In genomic region chr1:132195681-132196080, GRCm38 (mm10) we compare ENCODE assay signal across 16 mouse cellular contexts. TPM values are rescaled to one million over a fixed set of nuclear protein-coding genes. Genes with fewer than 3 reads are reported as not detected.
DNase-seq lines count a peak whose midpoint lies in the region; ATAC-seq and TF ChIP-seq lines count a peak whose summit lies in the region.
"Had no signal": no experiment of that assay in that cellular context is flagged by ENCODE, and none has a peak within 500 bp of the region (broad histone marks: within the 10 kb centered on the region; RNA-seq: fewer than 3 reads in every experiment).

No protein-coding gene starts in this region.

- H3K4me2 ChIP-seq in forebrain, postnatal 0 days (ENCODE audit: low read depth), result no peak overlapping the region
- H3K4me2 ChIP-seq in hindbrain, embryonic 12.5 days (replicated peaks), result peak overlapping the region; percentile 69
- H3K4me2 ChIP-seq in midbrain, embryonic 15.5 days, result peak overlapping the region; percentile 81
- H3K4me2 ChIP-seq: heart, embryonic 12.5 days; liver, embryonic 12.5 days had no signal

- no peaks in the 10 kb centered on the region for H3K9me3 ChIP-seq in forebrain, embryonic 10.5 days
- H3K9me3 ChIP-seq in forebrain, postnatal 0 days (ENCODE audit: low read length), result no peaks in the 10 kb centered on the region
- H3K9me3 ChIP-seq in ES-E14 (ENCODE audit: control insufficient read depth, insufficient read depth, low read depth, low read length), result no peaks in the 10 kb centered on the region
- H3K9me3 ChIP-seq in hindbrain, embryonic 12.5 days (replicated peaks), result no peaks in the 10 kb centered on the region
- no peaks in the 10 kb centered on the region for H3K9me3 ChIP-seq in midbrain, embryonic 15.5 days
- H3K9me3 ChIP-seq: heart, embryonic 12.5 days; liver, embryonic 12.5 days had no signal

- no peak for TF ChIP-seq CTCF in forebrain, postnatal 0 days (IDR thresholded peaks at IDR 0.05; ENCODE audit: low read depth)

- in situ Hi-C loops in ES-E14 (cut with MboI; ENCODE audit: low sequenced_read_pairs in 2 of 2, unreplicated experiment in 2 of 2), result no loop called here

- H3K27ac ChIP-seq in forebrain, embryonic 10.5 days, result peak overlapping the region; percentile 100
- no peak overlapping the region for H3K27ac ChIP-seq in forebrain, postnatal 0 days (ENCODE audit: low read depth, low read length)
- H3K27ac ChIP-seq in ES-E14 (ENCODE audit: insufficient read depth, low read depth, low read length, poor library complexity, severe bottlenecking), result peak overlapping the region; percentile 49; the same call in 1 of the 2 replicates
- H3K27ac ChIP-seq in hindbrain, embryonic 12.5 days, result peak overlapping the region; percentile 44; the same call in 1 of the 2 replicates
- peak overlapping the region; percentile 53 for H3K27ac ChIP-seq in midbrain, embryonic 15.5 days
- H3K27ac ChIP-seq: liver, embryonic 12.5 days had no signal

- H3K4me3 ChIP-seq in forebrain, embryonic 10.5 days, result peak overlapping the region; percentile 93; the same call in 1 of the 2 replicates
- no peak overlapping the region for H3K4me3 ChIP-seq in forebrain, postnatal 0 days (ENCODE audit: low read depth, low read length)
- H3K4me3 ChIP-seq in ES-E14 (ENCODE audit: insufficient read depth in 1 of 2, low read depth in 1 of 2, low read length in 2 of 2, poor library complexity in 1 of 2, severe bottlenecking in 1 of 2), result no peak overlapping the region
- no peak overlapping the region for H3K4me3 ChIP-seq in hindbrain, embryonic 12.5 days
- H3K4me3 ChIP-seq in midbrain, embryonic 15.5 days, result 0 out of 2 replicates have a peak overlapping the region, but pooled peaks have one; percentile 2
- H3K4me3 ChIP-seq: heart, embryonic 12.5 days; liver, embryonic 12.5 days had no signal

- peaks cover 100% of the 10 kb centered on the region for H3K4me1 ChIP-seq in forebrain, embryonic 10.5 days
- peaks cover 54% of the 10 kb centered on the region for H3K4me1 ChIP-seq in forebrain, postnatal 0 days (ENCODE audit: insufficient read depth)
- H3K4me1 ChIP-seq in ES-E14 (ENCODE audit: control insufficient read depth in 2 of 2, insufficient read depth in 2 of 2, low read length in 2 of 2, poor library complexity in 1 of 2), result peaks cover 18 to 50% of the 10 kb centered on the region in 2 experiments
- H3K4me1 ChIP-seq in hindbrain, embryonic 12.5 days, result peaks cover 89% of the 10 kb centered on the region
- H3K4me1 ChIP-seq in midbrain, embryonic 15.5 days, result peaks cover 87% of the 10 kb centered on the region

- no peak overlapping the region for H3K9ac ChIP-seq in forebrain, postnatal 0 days
- peak overlapping the region; percentile 6; the same call in 1 of the 2 replicates for H3K9ac ChIP-seq in ES-E14 (ENCODE audit: insufficient read depth, low read depth, low read length, poor library complexity, severe bottlenecking)
- peak overlapping the region; percentile 52 for H3K9ac ChIP-seq in hindbrain, embryonic 12.5 days
- peak overlapping the region; percentile 34 for H3K9ac ChIP-seq in midbrain, embryonic 15.5 days
- H3K9ac ChIP-seq: heart, embryonic 12.5 days; liver, embryonic 12.5 days had no signal

- peaks cover 14% of the 10 kb centered on the region for H3K36me3 ChIP-seq in forebrain, embryonic 10.5 days (replicated peaks)
- H3K36me3 ChIP-seq in forebrain, postnatal 0 days (ENCODE audit: insufficient read depth), result no peaks in the 10 kb centered on the region
- H3K36me3 ChIP-seq in ES-E14 (ENCODE audit: control insufficient read depth, insufficient read depth, low read length, poor library complexity, severe bottlenecking), result no peaks in the 10 kb centered on the region
- H3K36me3 ChIP-seq in hindbrain, embryonic 12.5 days, result no peaks in the 10 kb centered on the region
- no peaks in the 10 kb centered on the region for H3K36me3 ChIP-seq in midbrain, embryonic 15.5 days (replicated peaks)
- H3K36me3 ChIP-seq: heart, embryonic 12.5 days; liver, embryonic 12.5 days had no signal

- no peak for ATAC-seq in forebrain, postnatal 0 days
- no peak for ATAC-seq in hindbrain, embryonic 12.5 days (ENCODE audit: low FRiP score)
- no peak for ATAC-seq in midbrain, embryonic 15.5 days (replicated peaks)
- ATAC-seq: liver, embryonic 12.5 days had no signal

- peaks cover 95% of the 10 kb centered on the region for H3K27me3 ChIP-seq in forebrain, embryonic 10.5 days (ENCODE audit: poor library complexity, severe bottlenecking)
- no peaks in the 10 kb centered on the region for H3K27me3 ChIP-seq in forebrain, postnatal 0 days (ENCODE audit: insufficient read depth, low read length)
- H3K27me3 ChIP-seq in hindbrain, embryonic 12.5 days, result peaks cover 10% of the 10 kb centered on the region; the same call in 1 of the 2 replicates
- no peaks in the 10 kb centered on the region for H3K27me3 ChIP-seq in midbrain, embryonic 15.5 days (replicated peaks)

- whole genome bisulfite sequencing in forebrain, embryonic 10.5 days, result 22% methylated on average over 5 of the region's 5 CpGs
- WGBS in forebrain, postnatal 0 days, result 47% methylated on average over 5 of the region's 5 CpGs
- WGBS in hindbrain, embryonic 12.5 days, result 43% methylated on average over 5 of the region's 5 CpGs
- 33% methylated on average over 5 of the region's 5 CpGs for WGBS in midbrain, embryonic 15.5 days

- no peak for DNase-seq in forebrain, embryonic 10.5 days (ENCODE audit: extremely low spot score, low spot score)
- DNase-seq in forebrain, postnatal 0 days, result no peak
- DNase-seq in ES-E14 (ENCODE audit: low read depth, low spot score), result no peak
- DNase-seq in thymus, postnatal 25 days, result no peak
- DNase-seq in kidney, postnatal 10 days, result no peak
- no peak for DNase-seq in left cerebral cortex, adult 9 months (ENCODE audit: low spot score in 2 of 2)
- DNase-seq: adrenal gland, adult 2 months; cerebellum, postnatal 36 days; kidney, postnatal 14 days; retina, postnatal 1 day had no signal

TF ChIP-seq in ES-E14, 5 proteins besides CTCF, POLR2A, EP300 and RAD21:
- TF ChIP-seq MAFK (IDR thresholded peaks at IDR 0.05; ENCODE audit: insufficient read depth, low read depth, low read length) (no peak), ZC3H11A (IDR thresholded peaks at IDR 0.05; ENCODE audit: borderline replicate concordance, low read depth, low read length) (no peak), HCFC1 (IDR thresholded peaks at IDR 0.05; ENCODE audit: borderline replicate concordance, insufficient read depth, low read length) (no peak)

RNA-seq across cellular contexts. Expression of gene AC124108.1, which starts 4.4 kb away (rescaled TPM):
- 1.8 and 3.3 TPM in 2 replicates for polyA plus RNA-seq in forebrain, embryonic 10.5 days (2016; fragmentation: Nextera tagmentation; extraction: Ambion mirVana)
- 3.4 and 5.0 TPM in 2 replicates for total RNA-seq in forebrain, postnatal 0 days (2014; rRNA removed)
- polyA plus RNA-seq in forebrain, postnatal 0 days (2015; fragmentation: Nextera tagmentation; extraction: Ambion mirVana), result 0.31 and 0.48 TPM in 2 replicates
- 5.0 and 6.5 TPM in 2 replicates for total RNA-seq in ES-E14 (2012; rRNA removed)
- polyA plus RNA-seq in hindbrain, embryonic 12.5 days (2016; fragmentation: Nextera tagmentation; extraction: Ambion mirVana), result 3.6 and 4.1 TPM in 2 replicates
- 3.7 and 3.8 TPM in 2 replicates for polyA plus RNA-seq in midbrain, embryonic 15.5 days (2015; fragmentation: Nextera tagmentation; extraction: Ambion mirVana)
- total RNA-seq: gastrocnemius, adult 8-10 months had no signal
- polyA plus RNA-seq: heart, embryonic 12.5 days; liver, embryonic 12.5 days had no signal

RNA-seq across cellular contexts. Expression of gene Lemd1, which starts 4.5 kb away (rescaled TPM):
- polyA plus RNA-seq in forebrain, embryonic 10.5 days (2016; fragmentation: Nextera tagmentation; extraction: Ambion mirVana), result 4.1 and 4.2 TPM in 2 replicates
- total RNA-seq in forebrain, postnatal 0 days (2014; rRNA removed), result 13.3 and 14.9 TPM in 2 replicates
- 14.7 and 15.1 TPM in 2 replicates for polyA plus RNA-seq in forebrain, postnatal 0 days (2015; fragmentation: Nextera tagmentation; extraction: Ambion mirVana)
- total RNA-seq in ES-E14 (2012; rRNA removed), result 3.9 and 4.3 TPM in 2 replicates
- polyA plus RNA-seq in hindbrain, embryonic 12.5 days (2016; fragmentation: Nextera tagmentation; extraction: Ambion mirVana), result 10.8 and 12.7 TPM in 2 replicates
- 14.9 and 19.8 TPM in 2 replicates for polyA plus RNA-seq in midbrain, embryonic 15.5 days (2015; fragmentation: Nextera tagmentation; extraction: Ambion mirVana)
- polyA plus RNA-seq: heart, embryonic 12.5 days; liver, embryonic 12.5 days had no signal

RNA-seq across cellular contexts. Expression of gene Gm10188, which starts 33.9 kb away (rescaled TPM):
- polyA plus RNA-seq in forebrain, embryonic 10.5 days (2016; fragmentation: Nextera tagmentation; extraction: Ambion mirVana), result not detected in 2 replicates
- 0.92 TPM in 1 of 2 replicates, not detected in the other for total RNA-seq in forebrain, postnatal 0 days (2014; rRNA removed)
- polyA plus RNA-seq in forebrain, postnatal 0 days (2015; fragmentation: Nextera tagmentation; extraction: Ambion mirVana), result not detected in 2 replicates
- total RNA-seq in ES-E14 (2012; rRNA removed), result 0.37 TPM in 1 of 2 replicates, not detected in the other
- polyA plus RNA-seq in hindbrain, embryonic 12.5 days (2016; fragmentation: Nextera tagmentation; extraction: Ambion mirVana), result 0.49 TPM in 1 of 2 replicates, not detected in the other
- polyA plus RNA-seq in midbrain, embryonic 15.5 days (2015; fragmentation: Nextera tagmentation; extraction: Ambion mirVana), result 0.58 TPM in 1 of 2 replicates, not detected in the other
- total RNA-seq: adrenal gland, adult 2 months; gastrocnemius, adult 8-10 months; left cerebral cortex, adult 8-10 months had no signal
- polyA plus RNA-seq: adrenal gland, adult 2 months; heart, embryonic 12.5 days; liver, embryonic 12.5 days had no signal

RNA-seq across cellular contexts. Expression of gene Cdk18, which starts 56.2 kb away (rescaled TPM):
- 1.4 and 1.5 TPM in 2 replicates for polyA plus RNA-seq in forebrain, embryonic 10.5 days (2016; fragmentation: Nextera tagmentation; extraction: Ambion mirVana)
- 2.6 and 3.2 TPM in 2 replicates for total RNA-seq in forebrain, postnatal 0 days (2014; rRNA removed)
- polyA plus RNA-seq in forebrain, postnatal 0 days (2015; fragmentation: Nextera tagmentation; extraction: Ambion mirVana), result 0.70 and 1.2 TPM in 2 replicates
- total RNA-seq in ES-E14 (2012; rRNA removed), result 9.6 and 10.8 TPM in 2 replicates
- 0.99 and 1.4 TPM in 2 replicates for polyA plus RNA-seq in hindbrain, embryonic 12.5 days (2016; fragmentation: Nextera tagmentation; extraction: Ambion mirVana)
- polyA plus RNA-seq in midbrain, embryonic 15.5 days (2015; fragmentation: Nextera tagmentation; extraction: Ambion mirVana), result 1.1 and 1.5 TPM in 2 replicates

Comparison
In these comparisons a context has a peak if more than half of its experiments do, and no peak if none do; other contexts are left out.
1. H3K4me3 ChIP-seq: peak in forebrain, embryonic 10.5 days (single experiment) and midbrain, embryonic 15.5 days (single experiment); none in forebrain, postnatal 0 days (single experiment), ES-E14 (0 of 2) and hindbrain, embryonic 12.5 days (single experiment).